Mouse (Mus musculus) myocyte (in vitro differentiated cells): Measurements from ENCODE around the gene Rhd. TPM values are rescaled to one million over a fixed set of nuclear protein-coding genes. Genes with fewer than 3 reads are reported as not detected.

Experiments
- H3K27me3 ChIP-seq: one replicate; pipeline ENCODE4 v1.6.1; 2011; ENCODE audit not compliant: control insufficient read depth, insufficient read depth, insufficient read length
- H3K36me3 ChIP-seq: one replicate; pipeline ENCODE4 v1.6.1; 2011; ENCODE audit not compliant: control insufficient read depth, insufficient read depth
- H3K4me2 ChIP-seq: one replicate; pipeline ENCODE4 v1.6.1; 2011; ENCODE audit warnings: low read depth, control low read depth
- H3K4me3 ChIP-seq: one replicate; pipeline ENCODE4 v1.5.1; 2011; ENCODE audit warnings: mild to moderate bottlenecking, control low read depth, moderate library complexity
- H3K79me2 ChIP-seq: one replicate; pipeline ENCODE4 v1.6.1; 2011; ENCODE audit not compliant: control insufficient read depth, insufficient read depth
- H3ac ChIP-seq: one replicate; pipeline ENCODE4 v1.6.1; 2011; ENCODE audit not compliant: control insufficient read depth, insufficient read length
- CEBPB ChIP-seq: IDR thresholded peaks from 2 replicates; pipeline ENCODE4 v1.6.1; 2011; ENCODE audit warnings: mild to moderate bottlenecking, moderate library complexity; ENCODE audit not compliant: poor library complexity, insufficient read depth, severe bottlenecking
- E2F4 ChIP-seq: IDR thresholded peaks from one replicate; pipeline ENCODE4 v1.6.1; 2011; ENCODE audit warnings: mild to moderate bottlenecking, control low read depth, moderate library complexity; ENCODE audit not compliant: insufficient read depth
- MAX ChIP-seq: IDR thresholded peaks from one replicate; pipeline ENCODE4 v1.6.1; 2011; ENCODE audit warnings: low read depth, mild to moderate bottlenecking, control low read depth
- MYOD1 ChIP-seq, 3 experiments: IDR thresholded peaks; one replicate each; pipeline ENCODE4 v1.6.1; 2011; ENCODE audit warnings: control low read depth in 2 of 3, low read depth in 2 of 3, mild to moderate bottlenecking in 2 of 3, moderate library complexity in 1 of 3; ENCODE audit not compliant: insufficient read length in 2 of 3, control insufficient read depth in 1 of 3
- MYOG ChIP-seq, 3 experiments: IDR thresholded peaks; one replicate each; pipeline ENCODE4 v1.6.1; 2011; ENCODE audit warnings: control low read depth in 2 of 3, low read depth in 2 of 3, mild to moderate bottlenecking in 2 of 3; ENCODE audit not compliant: insufficient read length in 2 of 3, control insufficient read depth in 1 of 3, insufficient read depth in 1 of 3
- POLR2A ChIP-seq: IDR thresholded peaks from one replicate; pipeline ENCODE4 v1.6.1; 2011; ENCODE audit warnings: low read depth, mild to moderate bottlenecking, control low read depth, moderate library complexity; ENCODE audit not compliant: insufficient read length
- POLR2AphosphoS2 ChIP-seq: IDR thresholded peaks from one replicate; pipeline ENCODE4 v1.6.1; 2011; ENCODE audit warnings: low read depth, control low read depth; ENCODE audit not compliant: insufficient read length
- REST ChIP-seq: IDR thresholded peaks from one replicate; pipeline ENCODE4 v1.6.1; 2011; ENCODE audit warnings: mild to moderate bottlenecking, control low read depth, moderate library complexity; ENCODE audit not compliant: insufficient read depth, insufficient read length
- SRF ChIP-seq: IDR thresholded peaks from one replicate; pipeline ENCODE4 v1.6.1; 2011; ENCODE audit warnings: low read depth; ENCODE audit not compliant: control insufficient read depth, insufficient read length
- TCF12 ChIP-seq: IDR thresholded peaks from one replicate; pipeline ENCODE4 v1.6.1; 2011; ENCODE audit warnings: mild to moderate bottlenecking, control low read depth; ENCODE audit not compliant: poor library complexity, insufficient read depth, severe bottlenecking
- TCF3 ChIP-seq: IDR thresholded peaks from one replicate; pipeline ENCODE4 v1.6.1; 2011; ENCODE audit warnings: low read depth, control low read depth; ENCODE audit not compliant: insufficient read length
- USF1 ChIP-seq: IDR thresholded peaks from one replicate; pipeline ENCODE4 v1.6.1; 2011; ENCODE audit warnings: low read depth, mild to moderate bottlenecking, control low read depth, moderate library complexity
- polyA plus RNA-seq: library from polyadenylated mRNA; unstranded; fragments of >200 nt; fragmentation: generic; extraction: Trizol; gene quantifications from one replicate; pipeline ENCODE4 v1.2.1, GENCODE M21; 2012; ENCODE audit warnings: missing spikeins

Gene Rhd
- polyA plus RNA-seq, 1 experiment, result 0.98 TPM

DNA sequence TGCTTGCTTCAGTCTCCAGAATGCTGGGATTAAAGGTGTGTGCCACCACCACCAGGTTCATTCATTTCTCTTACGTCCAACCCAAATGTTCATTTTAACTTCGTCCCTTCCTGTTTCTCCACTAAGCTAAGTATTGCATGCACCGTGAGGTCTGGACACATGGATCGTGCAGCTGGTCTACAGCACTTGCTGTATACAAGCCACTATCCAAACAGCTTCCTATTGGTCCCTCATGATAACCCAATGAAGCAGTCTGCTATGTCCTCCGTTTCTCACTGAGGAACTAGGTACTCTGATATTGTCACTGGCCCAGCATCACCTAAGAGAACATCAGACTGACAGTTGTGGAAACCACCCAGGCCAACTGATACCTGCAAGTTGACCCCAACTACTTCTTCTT, 1.5 kb downstream of the Rhd start:
- H3K4me3 ChIP-seq, result no peak overlapping the region
- H3K4me2 ChIP-seq, result no peak overlapping the region
- H3ac ChIP-seq, result no peak overlapping the region
- no peaks in the 10 kb centered on the region for H3K79me2 ChIP-seq
- TF ChIP-seq TCF3, result no peak
- TF ChIP-seq SRF, result no peak
- TF ChIP-seq REST, result no peak
- no peak for TF ChIP-seq TCF12
- no peaks in the 10 kb centered on the region for H3K36me3 ChIP-seq
- H3K27me3 ChIP-seq, result peaks cover 19% of the 10 kb centered on the region

DNA sequence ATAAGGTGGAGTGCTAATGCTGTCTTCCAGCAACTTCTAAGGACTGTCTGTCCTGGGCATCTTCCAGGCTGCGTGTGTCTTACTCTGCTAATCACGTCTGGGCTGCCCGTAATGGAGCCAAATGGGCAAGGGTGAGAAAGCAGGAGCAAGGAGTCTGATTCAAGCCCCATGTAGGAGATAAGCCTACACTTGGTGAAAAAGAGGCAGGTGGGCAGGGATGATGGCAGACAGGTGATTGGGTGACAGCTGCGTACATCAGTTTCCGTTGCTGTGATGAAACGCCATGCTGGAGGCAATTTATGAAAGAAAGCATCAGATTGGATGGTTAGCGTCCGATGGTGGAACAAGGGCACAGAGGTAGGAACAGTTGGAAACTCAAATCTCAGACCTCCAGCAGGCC, 2.9 kb downstream of the Rhd start:
- TF ChIP-seq POLR2AphosphoS2, result no peak
- no peak for TF ChIP-seq CEBPB
- no peak for TF ChIP-seq SRF
- TF ChIP-seq TCF3, result no peak
- TF ChIP-seq MYOG (IDR thresholded peaks at IDR 0.05; ENCODE audit: control insufficient read depth in 1 of 3, insufficient read depth in 1 of 3, insufficient read length in 2 of 3, low read depth in 2 of 3), result no peak
- TF ChIP-seq REST, result no peak
- no peak for TF ChIP-seq TCF12
- no peak for TF ChIP-seq MAX
- H3ac ChIP-seq, result no peak overlapping the region
- no peak overlapping the region for H3K4me2 ChIP-seq
- no peaks in the 10 kb centered on the region for H3K36me3 ChIP-seq
- no peak overlapping the region for H3K4me3 ChIP-seq
- no peaks in the 10 kb centered on the region for H3K79me2 ChIP-seq
- peaks cover 19% of the 10 kb centered on the region for H3K27me3 ChIP-seq

GRCm38 (mm10) chr4:134867661-134868060, 3.3 kb downstream of the Rhd start:
- no peak for TF ChIP-seq TCF12
- no peak for TF ChIP-seq POLR2AphosphoS2
- no peak for TF ChIP-seq MYOG (IDR thresholded peaks at IDR 0.05; ENCODE audit: control insufficient read depth in 1 of 3, insufficient read depth in 1 of 3, insufficient read length in 2 of 3, low read depth in 2 of 3)
- no peak for TF ChIP-seq USF1
- TF ChIP-seq MYOD1 (IDR thresholded peaks at IDR 0.05; ENCODE audit: control insufficient read depth in 1 of 3, insufficient read length in 2 of 3, low read depth in 2 of 3), result no peak
- no peak for TF ChIP-seq POLR2A
- no peak for TF ChIP-seq REST
- TF ChIP-seq MAX, result no peak
- Histone ChIP-seq H3K27me3 (peaks cover 19% of the 10 kb centered on the region), H3K36me3 (no peaks in the 10 kb centered on the region), H3ac (no peak overlapping the region), H3K4me2 (no peak overlapping the region), H3K4me3 (no peak overlapping the region), H3K79me2 (no peaks in the 10 kb centered on the region)

GRCm38 (mm10) chr4:134868065-134868464, 3.7 kb downstream of the Rhd start:
- no peak for TF ChIP-seq MYOD1 (IDR thresholded peaks at IDR 0.05; ENCODE audit: control insufficient read depth in 1 of 3, insufficient read length in 2 of 3, low read depth in 2 of 3)
- no peak for TF ChIP-seq TCF12
- TF ChIP-seq TCF3, result no peak
- TF ChIP-seq REST, result no peak
- TF ChIP-seq CEBPB, result no peak
- no peak for TF ChIP-seq E2F4
- TF ChIP-seq MYOG (IDR thresholded peaks at IDR 0.05; ENCODE audit: control insufficient read depth in 1 of 3, insufficient read depth in 1 of 3, insufficient read length in 2 of 3, low read depth in 2 of 3), result no peak
- no peak for TF ChIP-seq USF1
- TF ChIP-seq SRF, result no peak
- no peak for TF ChIP-seq POLR2A
- no peak for TF ChIP-seq MAX
- no peak for TF ChIP-seq POLR2AphosphoS2
- no peak overlapping the region for H3K4me3 ChIP-seq
- H3ac ChIP-seq, result no peak overlapping the region
- H3K36me3 ChIP-seq, result no peaks in the 10 kb centered on the region
- H3K79me2 ChIP-seq, result no peaks in the 10 kb centered on the region
- no peak overlapping the region for H3K4me2 ChIP-seq
- peaks cover 19% of the 10 kb centered on the region for H3K27me3 ChIP-seq

DNA sequence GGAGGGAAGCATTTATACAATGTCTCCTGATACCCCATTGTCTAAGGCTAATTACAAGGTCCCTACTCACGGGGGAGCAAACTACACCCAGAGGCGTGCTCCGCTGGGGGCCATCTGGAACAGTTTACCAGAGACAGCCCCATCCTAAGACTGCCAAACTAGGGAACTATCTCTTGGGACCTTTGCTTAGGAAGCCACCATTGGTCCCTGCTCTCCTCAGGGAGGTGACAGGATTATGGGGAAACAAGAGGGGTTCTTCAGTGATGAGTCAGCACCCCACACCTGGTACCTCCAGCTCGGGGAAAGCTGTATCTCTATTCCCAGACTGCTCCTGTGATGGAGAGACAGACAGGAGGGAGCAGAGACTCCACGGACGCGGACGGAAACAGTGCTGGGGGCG, 4.2 kb downstream of the Rhd start:
- no peaks in the 10 kb centered on the region for H3K79me2 ChIP-seq
- H3K27me3 ChIP-seq, result peaks cover 19% of the 10 kb centered on the region
- TF ChIP-seq SRF, result no peak
- no peak for TF ChIP-seq TCF3
- TF ChIP-seq MYOD1 (IDR thresholded peaks at IDR 0.05; ENCODE audit: control insufficient read depth in 1 of 3, insufficient read length in 2 of 3, low read depth in 2 of 3), result no peak
- TF ChIP-seq USF1, result no peak
- no peak overlapping the region for H3K4me3 ChIP-seq
- H3ac ChIP-seq, result no peak overlapping the region
- H3K36me3 ChIP-seq, result no peaks in the 10 kb centered on the region
- H3K4me2 ChIP-seq, result no peak overlapping the region
